Mouse (Mus musculus) liver, adult 2 months (tissue): Measurements from ENCODE around the gene Csnk1g2. TPM values are rescaled to one million over a fixed set of nuclear protein-coding genes. Genes with fewer than 3 reads are reported as not detected.

ENCODE experiments used
- DNase-seq: peaks from one replicate; pipeline ENCODE4 v3.0.0-alpha.2; 2011; ENCODE audit warnings: low read depth, low spot score; ENCODE audit errors: extremely low read depth
- H3K27ac ChIP-seq: fragments of 200-500 bp; replicated peaks from 2 replicates; pipeline ENCODE4 v1.5.1; 2012; ENCODE audit warnings: low read depth, mild to moderate bottlenecking, control low read depth, inconsistent platforms, low read length; ENCODE audit not compliant: insufficient read depth
- H3K27me3 ChIP-seq: fragments of 200-500 bp; 2 replicates; pipeline ENCODE4 v1.6.1; 2012; ENCODE audit warnings: mild to moderate bottlenecking, moderate library complexity, low read length, inconsistent platforms; ENCODE audit not compliant: control insufficient read depth, insufficient read depth
- H3K36me3 ChIP-seq: fragments of 200-500 bp; 2 replicates; pipeline ENCODE4 v1.6.1; 2012; ENCODE audit warnings: low read length, inconsistent platforms; ENCODE audit not compliant: control insufficient read depth, insufficient read depth
- H3K4me1 ChIP-seq: fragments of 200-500 bp; 2 replicates; pipeline ENCODE4 v1.6.1; 2011; ENCODE audit warnings: low read length; ENCODE audit not compliant: control insufficient read depth, insufficient read depth
- H3K4me3 ChIP-seq: fragments of 200-500 bp; 2 replicates; pipeline ENCODE4 v1.5.1; 2011; ENCODE audit warnings: low read depth, mild to moderate bottlenecking, control low read depth, low read length, moderate library complexity; ENCODE audit not compliant: insufficient read depth
- H3K79me2 ChIP-seq: fragments of 200-500 bp; 2 replicates; pipeline ENCODE4 v1.6.1; 2012; ENCODE audit warnings: inconsistent platforms, mild to moderate bottlenecking, low read length, moderate library complexity; ENCODE audit not compliant: control insufficient read depth, insufficient read depth
- H3K9ac ChIP-seq: fragments of 200-500 bp; 2 replicates; pipeline ENCODE4 v1.6.1; 2012; ENCODE audit warnings: low read depth, mild to moderate bottlenecking, control low read depth, inconsistent platforms, low read length
- CTCF ChIP-seq: fragments of 200-500 bp; IDR thresholded peaks from 2 replicates; pipeline ENCODE4 v1.5.1; 2011; ENCODE audit warnings: low read depth, low read length, control low read depth
- POLR2A ChIP-seq: fragments of 200-500 bp; IDR thresholded peaks from 2 replicates; pipeline ENCODE4 v1.6.1; 2011; ENCODE audit warnings: low read length, control low read depth; ENCODE audit not compliant: insufficient read depth; ENCODE audit errors: extremely low read depth
- WGBS: fragments of 180-500 bp; shearing (Covaris S2); methylation state at CpG from one replicate; pipeline ENCODE4 v1.1.7; 2018; 5-methylcytosine and 5-hydroxymethylcytosine counted together
- polyA plus RNA-seq: library from polyadenylated mRNA; depleted of rRNA; stranded (reverse); fragments of >200 nt; gene quantifications from 2 replicates; pipeline ENCODE4 v1.2.3, GENCODE M21; 2012; rRNA removed
- total RNA-seq: library from RNA; depleted of rRNA; stranded (reverse); fragments of >200 nt; gene quantifications from 2 replicates; pipeline ENCODE4 v1.2.3, GENCODE M21; 2014; rRNA removed

The Csnk1g2 gene
- total and polyA plus RNA-seq, 2 experiments = 54.4 to 123 TPM

DNA sequence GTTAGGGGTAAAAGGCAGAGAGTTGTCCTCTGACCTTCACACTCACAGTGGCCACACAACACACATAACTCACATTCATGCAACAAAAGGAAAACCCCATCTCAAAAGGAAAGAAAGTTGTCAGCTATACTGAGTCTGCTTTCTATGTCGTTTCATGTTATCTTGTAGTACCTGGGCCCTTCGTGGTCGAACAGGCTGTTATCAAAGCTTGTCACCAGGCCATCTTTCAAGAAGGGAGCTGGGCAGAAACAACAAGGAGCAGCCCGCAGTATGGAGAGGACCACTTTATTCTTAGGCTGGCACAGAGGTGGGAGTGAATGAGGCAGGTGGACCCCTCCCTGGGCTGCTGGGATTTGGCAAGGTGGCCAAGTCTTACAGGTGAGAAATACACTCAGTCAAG lies 62.3 kb downstream of the Csnk1g2 start:
- TF ChIP-seq CTCF = no peak
- TF ChIP-seq POLR2A = no peak
- WGBS = 93% methylated on average over 4 of the region's 4 CpGs
- Histone ChIP-seq H3K9ac (no peak overlapping the region), H3K36me3 (no peaks in the 10 kb centered on the region), H3K27me3 (no peaks in the 10 kb centered on the region), H3K4me1 (peaks cover 5% of the 10 kb centered on the region; the same call in 1 of the 2 replicates), H3K79me2 (no peaks in the 10 kb centered on the region), H3K4me3 (no peak overlapping the region), H3K27ac (no peak overlapping the region)
- DNase-seq = no peak

DNA sequence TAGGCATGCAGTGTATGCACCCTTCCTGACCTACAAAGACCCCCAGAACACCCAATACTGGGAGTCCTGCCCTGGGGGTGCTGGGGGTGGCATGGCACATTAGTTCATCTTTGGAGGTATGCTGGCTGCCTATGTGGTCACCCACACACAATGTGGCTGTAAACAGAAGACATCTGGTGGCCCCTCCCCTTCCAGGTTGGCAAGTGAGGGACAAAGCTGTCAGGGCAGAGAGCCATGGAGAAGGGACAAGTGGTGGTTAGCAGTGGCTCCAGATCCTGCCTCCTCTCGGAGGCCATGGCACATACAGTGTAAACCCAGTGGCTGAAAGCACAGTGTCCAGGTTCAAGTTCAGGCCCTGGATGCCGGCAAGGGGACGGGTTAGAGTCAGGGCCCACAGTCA lies 64.0 kb downstream of the Csnk1g2 start:
- H3K27ac ChIP-seq = no peak overlapping the region
- WGBS = 91% methylated on average over 3 of the region's 3 CpGs

DNA sequence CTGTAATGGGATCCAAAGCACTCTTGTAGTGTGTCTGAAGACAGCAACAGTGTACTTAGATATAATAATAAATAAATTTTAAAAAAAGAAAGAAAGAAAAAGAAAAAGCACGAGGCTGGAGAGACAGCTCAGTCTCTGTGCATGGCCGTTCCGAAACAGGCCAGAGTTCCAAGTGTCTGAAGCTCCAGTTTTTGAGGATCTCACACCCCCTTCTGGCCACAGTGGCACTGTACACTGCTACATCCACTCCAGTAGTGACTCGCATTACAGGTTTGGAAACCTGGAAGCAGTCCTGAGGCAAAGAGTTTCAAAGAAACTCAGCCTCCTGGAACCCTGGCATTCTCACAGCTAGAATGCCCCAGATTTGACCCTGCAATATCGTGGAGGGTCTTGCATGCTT lies 65.2 kb downstream of the Csnk1g2 start:
- H3K79me2 ChIP-seq = no peaks in the 10 kb centered on the region
- peak; percentile 72 for DNase-seq
- H3K4me1 ChIP-seq = peaks cover 3% of the 10 kb centered on the region; the same call in 1 of the 2 replicates
- H3K36me3 ChIP-seq = no peaks in the 10 kb centered on the region
- H3K27ac ChIP-seq = no peak overlapping the region
- TF ChIP-seq CTCF = peak; percentile 79
- TF ChIP-seq POLR2A = no peak
- H3K4me3 ChIP-seq = no peak overlapping the region
- WGBS = 15% methylated on average over 5 of the region's 5 CpGs
- H3K9ac ChIP-seq = no peak overlapping the region
- no peaks in the 10 kb centered on the region for H3K27me3 ChIP-seq

More for the DNA sequence above, 64.0 kb downstream of the Csnk1g2 start:
- Histone ChIP-seq H3K4me3 (no peak overlapping the region), H3K79me2 (no peaks in the 10 kb centered on the region), H3K27me3 (no peaks in the 10 kb centered on the region), H3K9ac (no peak overlapping the region), H3K36me3 (no peaks in the 10 kb centered on the region), H3K4me1 (peaks cover 3% of the 10 kb centered on the region; the same call in 1 of the 2 replicates)
- DNase-seq = no peak
- TF ChIP-seq POLR2A (no peak), CTCF (no peak)

Other genes with a start within 250 kb of the Csnk1g2 start
- 1.0 and 2.6 TPM in 2 replicates for gene Mex3d, start 235.2 kb upstream of the Csnk1g2 start, total RNA-seq
- gene Mex3d, start 235.2 kb upstream of the Csnk1g2 start, polyA plus RNA-seq = 2.1 and 2.4 TPM in 2 replicates
- gene Mbd3, start 223.3 kb upstream of the Csnk1g2 start, total RNA-seq = 21.1 and 32.8 TPM in 2 replicates
- gene Mbd3, start 223.3 kb upstream of the Csnk1g2 start, polyA plus RNA-seq = 73.5 and 76.7 TPM in 2 replicates
- gene Uqcr11, start 216.0 kb upstream of the Csnk1g2 start, total RNA-seq = 1,362 and 1,401 TPM in 2 replicates
- 2,210 and 2,521 TPM in 2 replicates for gene Uqcr11, start 216.0 kb upstream of the Csnk1g2 start, polyA plus RNA-seq
- gene Tcf3, start 189.2 kb upstream of the Csnk1g2 start, total RNA-seq = 6.4 and 9.9 TPM in 2 replicates
- gene Tcf3, start 189.2 kb upstream of the Csnk1g2 start, polyA plus RNA-seq = 19.6 and 20.2 TPM in 2 replicates
- gene Onecut3, start 128.0 kb upstream of the Csnk1g2 start, total RNA-seq = not detected in 2 replicates
- not detected in 2 replicates for gene Onecut3, start 128.0 kb upstream of the Csnk1g2 start, polyA plus RNA-seq
- not detected in 2 replicates for gene Atp8b3, start 83.7 kb upstream of the Csnk1g2 start, total RNA-seq
- 0.04 TPM in 1 of 2 replicates, not detected in the other for gene Atp8b3, start 83.7 kb upstream of the Csnk1g2 start, polyA plus RNA-seq
- 4.4 and 5.5 TPM in 2 replicates for gene Rexo1, start 61.3 kb upstream of the Csnk1g2 start, total RNA-seq
- 28.1 and 36.8 TPM in 2 replicates for gene Rexo1, start 61.3 kb upstream of the Csnk1g2 start, polyA plus RNA-seq
- 0.74 and 1.3 TPM in 2 replicates for gene Klf16, start 45.5 kb upstream of the Csnk1g2 start, total RNA-seq
- gene Klf16, start 45.5 kb upstream of the Csnk1g2 start, polyA plus RNA-seq = 4.2 and 5.5 TPM in 2 replicates
- 45.7 and 59.3 TPM in 2 replicates for gene Abhd17a, start 32.5 kb upstream of the Csnk1g2 start, total RNA-seq
- gene Abhd17a, start 32.5 kb upstream of the Csnk1g2 start, polyA plus RNA-seq = 194 and 205 TPM in 2 replicates
- 7.6 and 11.4 TPM in 2 replicates for gene Scamp4, start 20.0 kb upstream of the Csnk1g2 start, total RNA-seq
- gene Scamp4, start 20.0 kb upstream of the Csnk1g2 start, polyA plus RNA-seq = 61.2 and 63.2 TPM in 2 replicates
- gene Adat3, start 20.0 kb upstream of the Csnk1g2 start, total RNA-seq = 0.28 and 1.4 TPM in 2 replicates
- 3.3 and 5.5 TPM in 2 replicates for gene Adat3, start 20.0 kb upstream of the Csnk1g2 start, polyA plus RNA-seq
- 0.28 and 0.34 TPM in 2 replicates for gene Gm49322, start 16.8 kb upstream of the Csnk1g2 start, total RNA-seq
- 0.54 and 0.70 TPM in 2 replicates for gene Gm49322, start 16.8 kb upstream of the Csnk1g2 start, polyA plus RNA-seq
- 16.2 and 19.7 TPM in 2 replicates for gene Btbd2, start 34.2 kb downstream of the Csnk1g2 start, total RNA-seq
- gene Btbd2, start 34.2 kb downstream of the Csnk1g2 start, polyA plus RNA-seq = 36.1 and 36.8 TPM in 2 replicates
- gene Mknk2, start 55.3 kb downstream of the Csnk1g2 start, total RNA-seq = 88.6 and 119 TPM in 2 replicates
- gene Mknk2, start 55.3 kb downstream of the Csnk1g2 start, polyA plus RNA-seq = 87.0 and 116 TPM in 2 replicates
- 3.5 and 5.2 TPM in 2 replicates for gene Mob3a, start 79.1 kb downstream of the Csnk1g2 start, total RNA-seq
- gene Mob3a, start 79.1 kb downstream of the Csnk1g2 start, polyA plus RNA-seq = 6.1 TPM in 2 replicates
- gene Izumo4, start 79.3 kb downstream of the Csnk1g2 start, total RNA-seq = 17.2 and 18.3 TPM in 2 replicates
- gene Izumo4, start 79.3 kb downstream of the Csnk1g2 start, polyA plus RNA-seq = 42.5 and 49.7 TPM in 2 replicates
- 22.3 and 35.2 TPM in 2 replicates for gene Ap3d1, start 119.4 kb downstream of the Csnk1g2 start, total RNA-seq
- gene Ap3d1, start 119.4 kb downstream of the Csnk1g2 start, polyA plus RNA-seq = 38.1 and 49.2 TPM in 2 replicates
- 2.4 and 3.6 TPM in 2 replicates for gene Dot1l, start 132.4 kb downstream of the Csnk1g2 start, total RNA-seq
- gene Dot1l, start 132.4 kb downstream of the Csnk1g2 start, polyA plus RNA-seq = 13.0 and 14.8 TPM in 2 replicates
- 6.7 and 8.6 TPM in 2 replicates for gene Sf3a2, start 175.4 kb downstream of the Csnk1g2 start, total RNA-seq
- 12.7 and 17.8 TPM in 2 replicates for gene Sf3a2, start 175.4 kb downstream of the Csnk1g2 start, polyA plus RNA-seq
- gene Plekhj1, start 175.8 kb downstream of the Csnk1g2 start, total RNA-seq = 16.0 and 17.4 TPM in 2 replicates
- gene Plekhj1, start 175.8 kb downstream of the Csnk1g2 start, polyA plus RNA-seq = 29.4 and 42.2 TPM in 2 replicates
- gene Amh, start 182.4 kb downstream of the Csnk1g2 start, total RNA-seq = 0.13 and 0.18 TPM in 2 replicates
- 0.09 and 0.21 TPM in 2 replicates for gene Amh, start 182.4 kb downstream of the Csnk1g2 start, polyA plus RNA-seq
- not detected in 2 replicates for gene Jsrp1, start 190.7 kb downstream of the Csnk1g2 start, total RNA-seq
- not detected in 2 replicates for gene Jsrp1, start 190.7 kb downstream of the Csnk1g2 start, polyA plus RNA-seq
- 527 and 614 TPM in 2 replicates for gene Oaz1, start 203.8 kb downstream of the Csnk1g2 start, total RNA-seq
- gene Oaz1, start 203.8 kb downstream of the Csnk1g2 start, polyA plus RNA-seq = 1,187 and 1,294 TPM in 2 replicates
- gene Lingo3, start 221.2 kb downstream of the Csnk1g2 start, total RNA-seq = not detected in 2 replicates
- gene Lingo3, start 221.2 kb downstream of the Csnk1g2 start, polyA plus RNA-seq = 0.05 TPM in 1 of 2 replicates, not detected in the other
- gene Lsm7, start 232.4 kb downstream of the Csnk1g2 start, total RNA-seq = 61.3 and 61.6 TPM in 2 replicates
- gene Lsm7, start 232.4 kb downstream of the Csnk1g2 start, polyA plus RNA-seq = 62.1 and 75.1 TPM in 2 replicates
- 6.5 and 10.4 TPM in 2 replicates for gene Sppl2b, start 232.4 kb downstream of the Csnk1g2 start, total RNA-seq
- gene Sppl2b, start 232.4 kb downstream of the Csnk1g2 start, polyA plus RNA-seq = 40.1 and 40.5 TPM in 2 replicates
- gene Tmprss9, start 249.0 kb downstream of the Csnk1g2 start, total RNA-seq = under 0.01 and 0.09 TPM in 2 replicates
- gene Tmprss9, start 249.0 kb downstream of the Csnk1g2 start, polyA plus RNA-seq = 0.04 and 0.05 TPM in 2 replicates